Mouse (Mus musculus) adipocyte (in vitro differentiated cells): ENCODE data around the gene Hdc.

Experiments
- DNase-seq: peaks from one replicate; pipeline ENCODE4 v3.0.0-alpha.2; 2016; ENCODE audit warnings: low spot score

Gene Hdc

GRCm38 (mm10) chr2:126552357-126553290 lies 66.5 kb downstream of the Hdc start, which contains the start of gene Slc27a2:
Gene Slc27a2 (plus strand): TSS chr2:126552407.
- DNase-seq, result no peak

GRCm38 (mm10) chr2:126551896-126552295 lies 67.2 kb downstream of the Hdc start:
- DNase-seq, result no peak

- DNase-seq, result no peak
These were observed 67.7 kb downstream of the Hdc start for GRCm38 (mm10) chr2:126551244-126551890.

- no peak for DNase-seq
These were observed 69.4 kb downstream of the Hdc start for GRCm38 (mm10) chr2:126549681-126550080.

GRCm38 (mm10) chr2:126546392-126546791 lies 72.7 kb downstream of the Hdc start:
- DNase-seq, result no peak

- DNase-seq, result no peak
These were observed 73.8 kb downstream of the Hdc start for GRCm38 (mm10) chr2:126545297-126545696.
